Mouse (Mus musculus): ENCODE data around the gene Rhox4c. TPM values are rescaled to one million over a fixed set of nuclear protein-coding genes. Genes with fewer than 3 reads are reported as not detected.

The Rhox4c gene
- polyA plus RNA-seq (2015; fragmentation: Nextera tagmentation; extraction: Ambion mirVana), result not detected in 2 replicates

GRCm38 (mm10) chrX:37480037-37480436 lies at the start of gene Rhox4c:
Rhox4c (plus strand) TSS chrX:37480337.

GRCm38 (mm10) chrX:37432194-37432593 lies 47.9 kb upstream of the Rhox4c start, which contains the start of gene Rhox4b:
Rhox4b (plus strand) TSS chrX:37432494.

DNA sequence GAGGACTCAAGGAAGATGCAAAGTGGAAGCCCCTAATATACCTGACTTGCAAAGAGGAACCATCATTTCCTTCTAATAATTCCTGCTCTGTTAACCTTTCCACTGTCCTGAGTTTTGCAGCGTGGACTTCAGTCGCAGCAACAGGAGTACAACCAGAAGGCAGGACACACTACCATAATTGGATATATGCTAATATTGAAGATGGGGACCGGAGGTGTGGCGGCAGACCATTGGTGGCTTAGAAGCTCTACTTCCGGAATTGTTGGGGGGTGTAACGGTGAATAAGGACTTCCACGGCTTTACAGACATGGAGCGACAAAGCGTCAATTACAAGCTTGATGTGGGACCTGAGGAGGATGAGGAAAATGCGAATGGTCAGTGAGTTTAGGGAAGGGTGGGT lies 26.8 kb upstream of the Rhox4c start, which contains the start of gene Rhox2c:
Rhox2c (plus strand) TSS at position 301 of the 400 bp plus-strand sequence.

DNA sequence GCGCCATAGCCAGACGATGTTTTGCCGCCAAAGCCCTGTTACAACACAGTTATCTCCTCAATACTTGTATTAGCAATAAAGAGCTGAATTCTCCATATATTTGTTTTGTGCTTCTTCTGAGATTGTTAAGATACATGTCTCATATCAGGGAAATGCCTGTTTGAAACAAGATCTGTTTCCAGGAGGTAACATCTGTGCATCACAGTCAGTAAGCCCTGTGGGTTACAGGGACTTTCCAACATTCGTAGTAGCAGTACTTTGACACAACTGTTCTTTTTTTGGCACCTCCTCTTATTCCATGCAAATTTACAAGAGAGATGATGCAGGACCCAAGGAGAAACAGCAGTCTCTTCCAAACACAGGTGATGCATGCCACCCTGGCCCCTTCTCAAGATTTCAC lies 21.9 kb upstream of the Rhox4c start, which contains the start of gene Rhox3c:
Rhox3c (plus strand) TSS at position 301 of the 400 bp plus-strand sequence.

GRCm38 (mm10) chrX:37514059-37514458 lies 33.9 kb downstream of the Rhox4c start, which contains the start of gene Rhox4d:
Rhox4d (plus strand) TSS chrX:37514359.

DNA sequence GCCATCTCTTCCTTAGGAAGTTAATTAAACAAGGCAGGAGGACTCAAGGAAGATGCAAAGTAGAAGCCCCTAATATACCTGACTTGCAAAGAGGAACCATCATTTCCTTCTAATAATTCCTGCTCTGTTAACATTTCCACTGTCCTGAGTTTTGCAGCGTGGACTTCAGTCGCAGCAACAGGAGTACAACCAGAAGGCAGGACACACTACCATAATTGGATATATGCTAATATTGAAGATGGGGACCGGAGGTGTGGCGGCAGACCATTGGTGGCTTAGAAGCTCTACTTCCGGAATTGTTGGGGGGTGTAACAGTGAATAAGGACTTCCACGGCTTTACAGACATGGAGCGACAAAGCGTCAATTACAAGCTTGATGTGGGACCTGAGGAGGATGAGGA lies 50.0 kb downstream of the Rhox4c start, which contains the start of gene Rhox2e:
Rhox2e (plus strand) TSS at position 301 of the 400 bp plus-strand sequence.

Other genes starting within 250 kb of the Rhox4c start
- gene Rhox2a, start 235.4 kb upstream of the Rhox4c start, polyA plus RNA-seq (2015; fragmentation: Nextera tagmentation; extraction: Ambion mirVana), result not detected in 2 replicates
- gene Rhox3a, start 230.4 kb upstream of the Rhox4c start, polyA plus RNA-seq (2015; fragmentation: Nextera tagmentation; extraction: Ambion mirVana), result not detected in 2 replicates
- not detected in 2 replicates for gene Rhox4a, start 215.0 kb upstream of the Rhox4c start, polyA plus RNA-seq (2015; fragmentation: Nextera tagmentation; extraction: Ambion mirVana)
- gene Rhox3a2, start 100.3 kb upstream of the Rhox4c start, polyA plus RNA-seq (2015; fragmentation: Nextera tagmentation; extraction: Ambion mirVana), result not detected in 2 replicates
- gene Rhox4a2, start 89.5 kb upstream of the Rhox4c start, polyA plus RNA-seq (2015; fragmentation: Nextera tagmentation; extraction: Ambion mirVana), result not detected in 2 replicates
- gene Rhox2b, start 68.3 kb upstream of the Rhox4c start, polyA plus RNA-seq (2015; fragmentation: Nextera tagmentation; extraction: Ambion mirVana), result not detected in 2 replicates
- gene Rhox4b, start 47.8 kb upstream of the Rhox4c start, polyA plus RNA-seq (2015; fragmentation: Nextera tagmentation; extraction: Ambion mirVana), result not detected in 2 replicates
- not detected in 2 replicates for gene Rhox2c, start 26.7 kb upstream of the Rhox4c start, polyA plus RNA-seq (2015; fragmentation: Nextera tagmentation; extraction: Ambion mirVana)
- not detected in 2 replicates for gene Rhox3c, start 21.8 kb upstream of the Rhox4c start, polyA plus RNA-seq (2015; fragmentation: Nextera tagmentation; extraction: Ambion mirVana)
- not detected in 2 replicates for gene Rhox2d, start 13.1 kb downstream of the Rhox4c start, polyA plus RNA-seq (2015; fragmentation: Nextera tagmentation; extraction: Ambion mirVana)
- gene Rhox4d, start 34.0 kb downstream of the Rhox4c start, polyA plus RNA-seq (2015; fragmentation: Nextera tagmentation; extraction: Ambion mirVana), result not detected in 2 replicates
- not detected in 2 replicates for gene Rhox2e, start 50.1 kb downstream of the Rhox4c start, polyA plus RNA-seq (2015; fragmentation: Nextera tagmentation; extraction: Ambion mirVana)
- not detected in 2 replicates for gene Rhox3e, start 61.7 kb downstream of the Rhox4c start, polyA plus RNA-seq (2015; fragmentation: Nextera tagmentation; extraction: Ambion mirVana)
- gene Rhox4e, start 77.1 kb downstream of the Rhox4c start, polyA plus RNA-seq (2015; fragmentation: Nextera tagmentation; extraction: Ambion mirVana), result not detected in 2 replicates
- not detected in 2 replicates for gene Rhox2f, start 91.1 kb downstream of the Rhox4c start, polyA plus RNA-seq (2015; fragmentation: Nextera tagmentation; extraction: Ambion mirVana)
- gene Rhox3f, start 100.7 kb downstream of the Rhox4c start, polyA plus RNA-seq (2015; fragmentation: Nextera tagmentation; extraction: Ambion mirVana), result not detected in 2 replicates
- not detected in 2 replicates for gene Rhox4f, start 127.4 kb downstream of the Rhox4c start, polyA plus RNA-seq (2015; fragmentation: Nextera tagmentation; extraction: Ambion mirVana)
- not detected in 2 replicates for gene Rhox3g, start 148.3 kb downstream of the Rhox4c start, polyA plus RNA-seq (2015; fragmentation: Nextera tagmentation; extraction: Ambion mirVana)
- not detected in 2 replicates for gene Rhox2g, start 163.1 kb downstream of the Rhox4c start, polyA plus RNA-seq (2015; fragmentation: Nextera tagmentation; extraction: Ambion mirVana)
- not detected in 2 replicates for gene Rhox4g, start 171.0 kb downstream of the Rhox4c start, polyA plus RNA-seq (2015; fragmentation: Nextera tagmentation; extraction: Ambion mirVana)
- not detected in 2 replicates for gene Rhox3h, start 188.4 kb downstream of the Rhox4c start, polyA plus RNA-seq (2015; fragmentation: Nextera tagmentation; extraction: Ambion mirVana)
- gene Rhox2h, start 192.9 kb downstream of the Rhox4c start, polyA plus RNA-seq (2015; fragmentation: Nextera tagmentation; extraction: Ambion mirVana), result not detected in 2 replicates

All from neural tube, postnatal 0 days (tissue).